Mouse (Mus musculus) MEL (cell line): ENCODE results near the gene Rabggtb. TPM values are rescaled to one million over a fixed set of nuclear protein-coding genes. Genes with fewer than 3 reads are reported as not detected.

Source experiments
- DNase-seq: peaks from one replicate; pipeline ENCODE4 v3.0.0; 2011; ENCODE audit warnings: low read depth, low spot score
- H3K27ac ChIP-seq: 2 replicates; pipeline ENCODE4 v1.5.1; 2012; ENCODE audit warnings: low read depth, mild to moderate bottlenecking, control low read depth, low read length, moderate library complexity; ENCODE audit not compliant: control insufficient read depth
- H3K27me3 ChIP-seq, 2 experiments: fragments of 150-350 bp in 1 of 2; sonication (generic) in 1 of 2; 2 replicates each; pipeline ENCODE4 v1.6.1; 2012; ENCODE audit warnings: low read length in 2 of 2, mild to moderate bottlenecking in 2 of 2, improper control_type of control experiment in 1 of 2, moderate library complexity in 1 of 2; ENCODE audit not compliant: insufficient read depth in 2 of 2, control insufficient read depth in 1 of 2
- H3K36me3 ChIP-seq, 2 experiments: 2 replicates each; pipeline ENCODE4 v1.6.1; 2012 to 2014; ENCODE audit warnings: low read length in 2 of 2, improper control_type of control experiment in 1 of 2, inconsistent platforms in 1 of 2, mild to moderate bottlenecking in 1 of 2; ENCODE audit not compliant: insufficient read depth in 2 of 2, control insufficient read depth in 1 of 2
- H3K4me1 ChIP-seq, 2 experiments: fragments of 150-350 bp in 1 of 2; sonication (generic) in 1 of 2; 2 replicates each; pipeline ENCODE4 v1.6.1; 2012; ENCODE audit warnings: low read length in 2 of 2, improper control_type of control experiment in 1 of 2, mild to moderate bottlenecking in 1 of 2; ENCODE audit not compliant: insufficient read depth in 2 of 2, control insufficient read depth in 1 of 2
- H3K4me3 ChIP-seq, 2 experiments: fragments of 150-350 bp in 1 of 2; sonication (generic) in 1 of 2; 2 replicates each; pipeline ENCODE4 v1.5.1; 2012; ENCODE audit warnings: low read depth in 2 of 2, low read length in 2 of 2, mild to moderate bottlenecking in 2 of 2, moderate library complexity in 2 of 2, control low read depth in 1 of 2, improper control_type of control experiment in 1 of 2; ENCODE audit not compliant: control insufficient read depth in 1 of 2, insufficient read depth in 1 of 2
- H3K79me2 ChIP-seq: 2 replicates; pipeline ENCODE4 v1.6.1; 2012; ENCODE audit warnings: mild to moderate bottlenecking, low read length, moderate library complexity; ENCODE audit not compliant: control insufficient read depth, poor library complexity, insufficient read depth
- H3K9ac ChIP-seq: 2 replicates; pipeline ENCODE4 v1.6.1; 2012; ENCODE audit warnings: low read depth, mild to moderate bottlenecking, control low read depth, low read length, moderate library complexity; ENCODE audit not compliant: control insufficient read depth, poor library complexity, severe bottlenecking
- H3K9me3 ChIP-seq: fragments of 150-350 bp; sonication (generic); replicated peaks from 2 replicates; pipeline ENCODE4 v1.6.1; 2012; ENCODE audit warnings: mild to moderate bottlenecking, low read length, improper control_type of control experiment, moderate library complexity; ENCODE audit not compliant: insufficient read depth
- CHD1 ChIP-seq: IDR thresholded peaks from 2 replicates; pipeline ENCODE4 v1.6.1; 2012; ENCODE audit warnings: low read depth, mild to moderate bottlenecking, inconsistent platforms, low read length, improper control_type of control experiment
- CHD2 ChIP-seq: IDR thresholded peaks from 2 replicates; pipeline ENCODE4 v1.6.1; 2011; ENCODE audit warnings: low read length, improper control_type of control experiment
- E2F4 ChIP-seq: IDR thresholded peaks from 2 replicates; pipeline ENCODE4 v1.6.1; 2011; ENCODE audit warnings: low read depth, low read length, improper control_type of control experiment, borderline replicate concordance
- ELF1 ChIP-seq: IDR thresholded peaks from 2 replicates; pipeline ENCODE4 v1.6.1; 2014; ENCODE audit warnings: low read depth, mild to moderate bottlenecking, inconsistent platforms, low read length, improper control_type of control experiment, moderate library complexity
- EP300 ChIP-seq, 2 experiments: IDR thresholded peaks; 2 replicates each; pipeline ENCODE4 v1.6.1; 2011; ENCODE audit warnings: improper control_type of control experiment in 2 of 2, low read length in 2 of 2, low read depth in 1 of 2, mild to moderate bottlenecking in 1 of 2
- ETS1 ChIP-seq: IDR thresholded peaks from 2 replicates; pipeline ENCODE4 v1.6.1; 2012; ENCODE audit warnings: low read depth, mild to moderate bottlenecking, inconsistent platforms, low read length, improper control_type of control experiment, moderate library complexity
- GATA1 ChIP-seq: IDR thresholded peaks from 2 replicates; pipeline ENCODE4 v1.6.1; 2011; ENCODE audit warnings: low read depth, low read length, improper control_type of control experiment
- HCFC1 ChIP-seq: IDR thresholded peaks from 2 replicates; pipeline ENCODE4 v1.6.1; 2012; ENCODE audit warnings: low read depth, mild to moderate bottlenecking, inconsistent platforms, low read length, improper control_type of control experiment, moderate library complexity
- KAT2A ChIP-seq: conservative IDR thresholded peaks from 2 replicates; pipeline ENCODE4 v1.6.1; 2012; ENCODE audit warnings: low read depth, low read length, improper control_type of control experiment, inconsistent platforms
- MAX ChIP-seq: IDR thresholded peaks from 2 replicates; pipeline ENCODE4 v1.6.1; 2011; ENCODE audit warnings: low read length, improper control_type of control experiment
- MAZ ChIP-seq: IDR thresholded peaks from 2 replicates; pipeline ENCODE4 v1.6.1; 2012; ENCODE audit warnings: low read depth, mild to moderate bottlenecking, inconsistent platforms, low read length, improper control_type of control experiment
- MXI1 ChIP-seq: IDR thresholded peaks from 2 replicates; pipeline ENCODE4 v1.6.1; 2011; ENCODE audit warnings: mild to moderate bottlenecking, low read depth, low read length, improper control_type of control experiment
- MYC ChIP-seq: IDR thresholded peaks from 2 replicates; pipeline ENCODE4 v1.6.1; 2011; ENCODE audit warnings: low read depth, mild to moderate bottlenecking, low read length, improper control_type of control experiment, moderate library complexity
- NELFE ChIP-seq: IDR thresholded peaks from 2 replicates; pipeline ENCODE4 v1.6.1; 2011; ENCODE audit warnings: low read depth, low read length, improper control_type of control experiment
- NRF1 ChIP-seq: IDR thresholded peaks from 2 replicates; pipeline ENCODE4 v1.6.1; 2014; ENCODE audit warnings: low read depth, mild to moderate bottlenecking, inconsistent platforms, low read length, improper control_type of control experiment, moderate library complexity; ENCODE audit not compliant: poor library complexity, insufficient read depth, severe bottlenecking
- POLR2A ChIP-seq, 2 experiments: IDR thresholded peaks; 2 replicates each; pipeline ENCODE4 v1.6.1; 2011 to 2012; ENCODE audit warnings: low read length in 2 of 2, mild to moderate bottlenecking in 2 of 2, control low read depth in 1 of 2, improper control_type of control experiment in 1 of 2, low read depth in 1 of 2, moderate library complexity in 1 of 2; ENCODE audit not compliant: control insufficient read depth in 1 of 2, insufficient read depth in 1 of 2, poor library complexity in 1 of 2
- POLR2AphosphoS2 ChIP-seq: IDR thresholded peaks from 2 replicates; pipeline ENCODE4 v1.6.1; 2011; ENCODE audit warnings: low read length, improper control_type of control experiment
- POLR2AphosphoS5 ChIP-seq: IDR thresholded peaks from 2 replicates; pipeline ENCODE4 v1.6.1; 2012; ENCODE audit warnings: low read depth, borderline replicate concordance, mild to moderate bottlenecking, inconsistent platforms, low read length, moderate library complexity, mixed read lengths
- RCOR1 ChIP-seq: IDR thresholded peaks from 2 replicates; pipeline ENCODE4 v1.6.1; 2012; ENCODE audit warnings: low read depth, mild to moderate bottlenecking, inconsistent platforms, low read length, improper control_type of control experiment
- SIN3A ChIP-seq: IDR thresholded peaks from 2 replicates; pipeline ENCODE4 v1.6.1; 2012; ENCODE audit warnings: low read length, improper control_type of control experiment, inconsistent platforms
- TAL1 ChIP-seq: IDR thresholded peaks from 2 replicates; pipeline ENCODE4 v1.6.1; 2012; ENCODE audit warnings: mild to moderate bottlenecking, inconsistent platforms, low read length, moderate library complexity, mixed read lengths
- TBP ChIP-seq: IDR thresholded peaks from 2 replicates; pipeline ENCODE4 v1.8.0; 2011; ENCODE audit warnings: low read depth, low read length, improper control_type of control experiment
- TCF12 ChIP-seq: IDR thresholded peaks from 2 replicates; pipeline ENCODE4 v1.6.1; 2014; ENCODE audit warnings: low read depth, mild to moderate bottlenecking, inconsistent platforms, low read length, improper control_type of control experiment, moderate library complexity
- USF1 ChIP-seq: IDR thresholded peaks from 2 replicates; pipeline ENCODE4 v1.6.1; 2014; ENCODE audit warnings: low read depth, mild to moderate bottlenecking, inconsistent platforms, low read length, improper control_type of control experiment, moderate library complexity
- ZC3H11A ChIP-seq: IDR thresholded peaks from 2 replicates; pipeline ENCODE4 v1.6.1; 2012; ENCODE audit warnings: low read depth, mild to moderate bottlenecking, inconsistent platforms, low read length, improper control_type of control experiment
- ZMIZ1 ChIP-seq: IDR thresholded peaks from 2 replicates; pipeline ENCODE4 v1.6.1; 2012; ENCODE audit warnings: low read depth, mild to moderate bottlenecking, inconsistent platforms, low read length, improper control_type of control experiment, moderate library complexity
- ZNF384 ChIP-seq: IDR thresholded peaks from 2 replicates; pipeline ENCODE4 v1.6.1; 2012; ENCODE audit warnings: low read depth, mild to moderate bottlenecking, inconsistent platforms, low read length, improper control_type of control experiment
- polyA plus RNA-seq, 2 experiments: library from polyadenylated mRNA; stranded (reverse) in 1 of 2; unstranded in 1 of 2; fragments of >175 nt in 1 of 2; fragments of >200 nt in 1 of 2; gene quantifications; 2 replicates each; pipeline versions ENCODE4 v1.2.1 to v1.2.4; 2012; ENCODE audit warnings: low replicate concordance in 2 of 2, low read depth in 1 of 2; ENCODE audit not compliant: insufficient read length in 2 of 2, insufficient read depth in 1 of 2, missing spikeins in 1 of 2
- total RNA-seq: library from RNA; depleted of rRNA; stranded (reverse); fragments of 300-350 nt; gene quantifications from 2 replicates; pipeline ENCODE4 v1.2.3, GENCODE M21; 2012

The Rabggtb gene
- total and polyA plus RNA-seq, 3 experiments: 146 to 175 TPM; not detected in 1

- no peak for TF ChIP-seq NRF1
Observed at GRCm38 (mm10) chr3:153947271-153947670, 34.5 kb upstream of the Rabggtb start (continued).

DNA sequence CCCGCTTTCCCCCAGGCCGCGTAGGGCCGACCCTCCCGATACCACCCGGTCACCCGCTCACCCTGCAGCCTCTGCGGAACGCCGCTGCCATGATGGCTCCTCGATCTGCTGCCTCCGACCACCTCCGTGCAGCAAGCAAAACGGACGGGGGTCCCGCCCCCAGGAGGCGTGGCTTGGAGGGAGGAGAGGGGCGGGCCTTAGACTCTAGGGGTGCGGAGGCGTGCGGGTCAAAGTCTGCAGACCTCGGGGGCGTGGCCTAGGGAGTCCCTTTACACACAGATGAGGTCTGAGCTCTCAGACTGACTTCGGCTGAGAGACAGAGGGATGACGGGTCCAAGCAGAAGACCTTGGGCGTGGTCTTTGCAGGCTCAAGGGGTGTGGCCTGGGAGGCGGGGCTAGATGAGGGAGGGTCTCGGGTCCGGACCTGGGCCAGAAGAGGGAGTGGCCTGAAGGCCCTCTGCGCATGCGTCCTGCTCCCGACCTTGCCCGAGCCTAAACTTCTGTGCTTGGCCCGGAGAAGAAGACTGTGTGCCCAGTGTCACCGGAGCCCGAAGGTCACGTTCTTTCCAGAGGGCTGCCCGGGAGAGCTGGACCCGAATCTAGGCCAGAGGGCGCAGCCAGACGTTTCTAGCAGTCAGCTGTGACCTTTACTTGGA lies 31.7 kb upstream of the Rabggtb start, which contains the start of gene Acadm:
Gene Acadm (minus strand): TSS at position 298 of the 656 bp plus-strand sequence.
- peaks cover 0 to 2% of the 10 kb centered on the region in 2 experiments; a peak in 2 of 4 replicates for H3K27me3 ChIP-seq
- peak; percentile 99 for DNase-seq
- H3K27ac ChIP-seq: peak within 1 kb of the TSS; percentile 69
- peak within 1 kb of the TSS; percentile 70 to 97 for H3K4me3 ChIP-seq
- peaks cover 2% of the 10 kb centered on the region for H3K79me2 ChIP-seq
- peaks cover 0 to 14% of the 10 kb centered on the region in 2 experiments; a peak in 2 of 4 replicates for H3K36me3 ChIP-seq
- H3K9me3 ChIP-seq: no peaks in the 10 kb centered on the region
- peaks cover 5 to 11% of the 10 kb centered on the region in 2 experiments; a peak in 2 of 4 replicates for H3K4me1 ChIP-seq
- 0 out of 2 replicates have a peak, but pooled peaks have one; percentile 48 for TF ChIP-seq HCFC1
- TF ChIP-seq POLR2A (IDR thresholded peaks at IDR 0.05; ENCODE audit: control insufficient read depth in 1 of 2, insufficient read depth in 1 of 2, low read depth in 1 of 2, low read length in 2 of 2, poor library complexity in 1 of 2): peak; percentile 92
- no peak for TF ChIP-seq TAL1
- TF ChIP-seq ETS1: peak; percentile 40; the same call in 1 of the 2 replicates
- TF ChIP-seq NELFE: peak; percentile 82
- TF ChIP-seq TBP: 0 out of 2 replicates have a peak, but pooled peaks have one; percentile 9
- TF ChIP-seq MXI1: peak; percentile 86
- TF ChIP-seq E2F4: no peak
- no peak for TF ChIP-seq GATA1
- no peak for TF ChIP-seq RCOR1
- TF ChIP-seq TCF12: peak; percentile 56
- 0 out of 2 replicates have a peak, but pooled peaks have one; percentile 13 for TF ChIP-seq MAZ
- TF ChIP-seq ZMIZ1: peak; percentile 95
- TF ChIP-seq POLR2AphosphoS2: peak; percentile 95
- no peak for TF ChIP-seq POLR2AphosphoS5
- peak; percentile 98 for TF ChIP-seq NRF1
- TF ChIP-seq SIN3A: peak; percentile 77; the same call in 1 of the 2 replicates
- peak within 1 kb of the TSS; percentile 78 for H3K9ac ChIP-seq

DNA sequence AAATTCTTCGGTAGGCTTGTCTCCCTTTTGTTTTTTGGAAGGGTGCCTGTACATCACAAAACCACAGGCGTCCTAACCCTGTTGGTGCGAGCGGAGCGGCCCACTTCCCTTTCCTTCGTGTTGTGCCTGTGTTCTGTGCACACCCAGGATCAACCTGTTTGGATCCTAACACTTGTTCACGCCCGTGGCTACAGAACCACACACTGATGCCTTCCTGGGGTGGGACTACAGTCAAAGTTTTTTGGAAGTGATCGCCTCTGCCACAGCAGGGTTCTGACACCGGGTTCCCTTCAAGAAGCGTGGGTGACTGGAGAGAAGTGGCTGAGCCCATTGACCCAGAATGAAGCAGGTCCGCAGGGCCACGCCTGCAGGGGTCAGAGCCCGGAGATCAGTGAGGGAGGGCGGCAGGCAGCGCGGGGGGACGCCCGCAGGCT lies 31.1 kb upstream of the Rabggtb start:
- peak; percentile 90 for DNase-seq
- H3K4me1 ChIP-seq: peaks cover 5 to 11% of the 10 kb centered on the region in 2 experiments; a peak in 2 of 4 replicates
- H3K36me3 ChIP-seq: peaks cover 0 to 14% of the 10 kb centered on the region in 2 experiments; a peak in 2 of 4 replicates
- no peak for TF ChIP-seq ZNF384
- no peak for TF ChIP-seq CHD2
- no peak for TF ChIP-seq POLR2A (IDR thresholded peaks at IDR 0.05; ENCODE audit: control insufficient read depth in 1 of 2, insufficient read depth in 1 of 2, low read depth in 1 of 2, low read length in 2 of 2, poor library complexity in 1 of 2)
- TF ChIP-seq ETS1: no peak
- no peak for TF ChIP-seq USF1
- no peak for TF ChIP-seq POLR2AphosphoS2
- peak; percentile 76 for TF ChIP-seq MAX
- peak; percentile 94 for TF ChIP-seq MXI1
- peak; percentile 65 for TF ChIP-seq MAZ
- no peak for TF ChIP-seq ZMIZ1
- TF ChIP-seq KAT2A: no peak
- peak; percentile 68 for TF ChIP-seq MYC
- 0 out of 2 replicates have a peak, but pooled peaks have one; percentile 69 for TF ChIP-seq CHD1
- peak in 1 of 2 experiments; percentile 17; a peak in 2 of 4 replicates for TF ChIP-seq EP300 (IDR thresholded peaks at IDR 0.05; ENCODE audit: low read depth in 1 of 2, low read length in 2 of 2)
- TF ChIP-seq ELF1: no peak
- TF ChIP-seq RCOR1: no peak
- no peak for TF ChIP-seq ZC3H11A

More for the DNA sequence above, 31.1 kb upstream of the Rabggtb start:
- Histone ChIP-seq H3K4me3 (peak overlapping the region; percentile 70 to 97), H3K9me3 (no peaks in the 10 kb centered on the region), H3K9ac (peak overlapping the region; percentile 67), H3K27me3 (peaks cover 0 to 2% of the 10 kb centered on the region in 2 experiments; a peak in 2 of 4 replicates), H3K79me2 (peaks cover 2% of the 10 kb centered on the region), H3K27ac (peak overlapping the region; percentile 69)
